Mouse (Mus musculus) intestine, postnatal 0 days (tissue): Measurements from ENCODE around the gene Hsd17b2. TPM values are rescaled to one million over a fixed set of nuclear protein-coding genes. Genes with fewer than 3 reads are reported as not detected.

Experiments
- ATAC-seq: fragments of 200-750 bp; cut with Nextera tagmentation; 2 replicates; pipeline ENCODE4 v1.8.0; 2017; ENCODE audit warnings: mild to moderate bottlenecking, moderate TSS enrichment, moderate library complexity
- H3K27ac ChIP-seq: fragments of 300-500 bp; sonication (generic); 2 replicates; pipeline ENCODE4 v1.5.1; 2014; ENCODE audit warnings: mild to moderate bottlenecking, low read depth, low read length, moderate library complexity
- H3K27me3 ChIP-seq: fragments of 300-500 bp; sonication (generic); replicated peaks from 2 replicates; pipeline ENCODE4 v1.6.1; 2014; ENCODE audit warnings: low read length, mixed read lengths; ENCODE audit not compliant: control insufficient read depth, insufficient read depth
- H3K36me3 ChIP-seq: fragments of 300-500 bp; sonication (generic); 2 replicates; pipeline ENCODE4 v1.6.1; 2014; ENCODE audit warnings: mild to moderate bottlenecking, moderate library complexity; ENCODE audit not compliant: control insufficient read depth, insufficient read depth
- H3K4me1 ChIP-seq: fragments of 300-500 bp; sonication (generic); replicated peaks from 2 replicates; pipeline ENCODE4 v1.6.1; 2014; ENCODE audit warnings: antibody characterized with exemption, low read length, mixed read lengths; ENCODE audit not compliant: control insufficient read depth, insufficient read depth
- H3K4me2 ChIP-seq: fragments of 300-500 bp; sonication (generic); replicated peaks from 2 replicates; pipeline ENCODE4 v1.6.1; 2014; ENCODE audit warnings: low read depth, mild to moderate bottlenecking, moderate library complexity
- H3K4me3 ChIP-seq: fragments of 300-500 bp; sonication (generic); 2 replicates; pipeline ENCODE4 v1.5.1; 2014; ENCODE audit warnings: low read depth, low read length
- H3K9ac ChIP-seq: fragments of 300-500 bp; sonication (generic); 2 replicates; pipeline ENCODE4 v1.6.1; 2014; ENCODE audit warnings: mild to moderate bottlenecking, low read depth, low read length
- H3K9me3 ChIP-seq: fragments of 300-500 bp; sonication (generic); 2 replicates; pipeline ENCODE4 v1.6.1; 2016; ENCODE audit warnings: mixed run types; ENCODE audit not compliant: control insufficient read depth
- CTCF ChIP-seq: sonication (generic); IDR thresholded peaks from 2 replicates; pipeline ENCODE4 v1.5.1; 2016; ENCODE audit warnings: low read depth, mild to moderate bottlenecking, control low read depth, antibody characterized with exemption, moderate library complexity
- WGBS: fragments of 180-500 bp; shearing (Covaris S2); extraction: QIAGEN DNeasy Blood & Tissue Kit; methylation state at CpG from one replicate; pipeline ENCODE4 v1.1.7; 2014; 5-methylcytosine and 5-hydroxymethylcytosine counted together
- polyA plus RNA-seq: library from polyadenylated mRNA; unstranded; fragments of >200 nt; fragmentation: Nextera tagmentation; extraction: Ambion mirVana; gene quantifications from 2 replicates; pipeline ENCODE4 v1.2.1, GENCODE M21; 2015

The Hsd17b2 gene
- polyA plus RNA-seq, 1 experiment from 2014 or later = 69.9 TPM

GRCm38 (mm10) chr8:117701246-117701645 lies 458 bp upstream of the Hsd17b2 start:
- H3K36me3 ChIP-seq = no peaks in the 10 kb centered on the region
- whole genome bisulfite sequencing = 42% methylated on average over 8 of the region's 8 CpGs
- 0 out of 2 replicates have a peak, but pooled peaks cover 3% of the 10 kb centered on the region for H3K4me1 ChIP-seq
- peak overlapping the region; percentile 40 for H3K4me3 ChIP-seq
- peak overlapping the region; percentile 95 for H3K27ac ChIP-seq
- no peaks in the 10 kb centered on the region for H3K9me3 ChIP-seq
- H3K9ac ChIP-seq = no peak overlapping the region
- H3K27me3 ChIP-seq = no peaks in the 10 kb centered on the region
- ATAC-seq = 0 out of 2 replicates have a peak, but pooled peaks have one; percentile 4
- H3K4me2 ChIP-seq = peak overlapping the region; percentile 64
- no peak for TF ChIP-seq CTCF

GRCm38 (mm10) chr8:117702701-117703100 lies 997 bp downstream of the Hsd17b2 start:
- Histone ChIP-seq H3K9me3 (no peaks in the 10 kb centered on the region), H3K4me2 (peak overlapping the region; percentile 64), H3K27ac (peak overlapping the region; percentile 95), H3K4me1 (0 out of 2 replicates have a peak, but pooled peaks cover 3% of the 10 kb centered on the region), H3K36me3 (no peaks in the 10 kb centered on the region), H3K4me3 (peak overlapping the region; percentile 40), H3K27me3 (no peaks in the 10 kb centered on the region), H3K9ac (peak overlapping the region; percentile 47; the same call in 1 of the 2 replicates)
- no peak for TF ChIP-seq CTCF
- WGBS = 21% methylated on average over 10 of the region's 10 CpGs
- no peak for ATAC-seq

GRCm38 (mm10) chr8:117706141-117706540 lies 4.4 kb downstream of the Hsd17b2 start:
- Histone ChIP-seq H3K27ac (no peak overlapping the region; the same call in 1 of the 2 replicates), H3K36me3 (no peaks in the 10 kb centered on the region), H3K9me3 (no peaks in the 10 kb centered on the region), H3K4me3 (no peak overlapping the region), H3K4me2 (no peak overlapping the region), H3K9ac (no peak overlapping the region), H3K4me1 (0 out of 2 replicates have a peak, but pooled peaks cover 3% of the 10 kb centered on the region), H3K27me3 (no peaks in the 10 kb centered on the region)
- no peak for TF ChIP-seq CTCF
- ATAC-seq = peak; percentile 40; the same call in 1 of the 2 replicates
- 74% methylated on average over 4 of the region's 4 CpGs for WGBS

- no peak for ATAC-seq
- Histone ChIP-seq H3K9ac (no peak overlapping the region), H3K9me3 (no peaks in the 10 kb centered on the region), H3K27ac (no peak overlapping the region), H3K4me2 (no peak overlapping the region), H3K4me1 (no peaks in the 10 kb centered on the region), H3K36me3 (no peaks in the 10 kb centered on the region), H3K27me3 (no peaks in the 10 kb centered on the region), H3K4me3 (no peak overlapping the region)
- WGBS = 68% methylated on average over 5 of the region's 5 CpGs
- TF ChIP-seq CTCF = no peak
Observed at GRCm38 (mm10) chr8:117712226-117712625, 10.5 kb downstream of the Hsd17b2 start.

GRCm38 (mm10) chr8:117714604-117715003 lies 12.9 kb downstream of the Hsd17b2 start:
- Histone ChIP-seq H3K27ac (no peak overlapping the region), H3K9ac (no peak overlapping the region), H3K36me3 (no peaks in the 10 kb centered on the region), H3K27me3 (no peaks in the 10 kb centered on the region), H3K4me1 (peaks cover 6% of the 10 kb centered on the region; the same call in 1 of the 2 replicates), H3K4me3 (no peak overlapping the region), H3K9me3 (no peaks in the 10 kb centered on the region), H3K4me2 (no peak overlapping the region)
- 56% methylated on average over 5 of the region's 5 CpGs for WGBS
- peak; percentile 59 for ATAC-seq
- no peak for TF ChIP-seq CTCF

GRCm38 (mm10) chr8:117715896-117716295 lies 14.2 kb downstream of the Hsd17b2 start:
- Histone ChIP-seq H3K9ac (no peak overlapping the region), H3K36me3 (no peaks in the 10 kb centered on the region), H3K27me3 (no peaks in the 10 kb centered on the region), H3K4me2 (no peak overlapping the region), H3K4me1 (peaks cover 6% of the 10 kb centered on the region; the same call in 1 of the 2 replicates), H3K9me3 (no peaks in the 10 kb centered on the region), H3K27ac (no peak overlapping the region), H3K4me3 (no peak overlapping the region)
- WGBS = 62% methylated on average over 5 of the region's 5 CpGs
- TF ChIP-seq CTCF = no peak
- no peak for ATAC-seq
